In genomic region chrX:157276581-157276980, GRCm38 (mm10) we compare ENCODE assay signal across 34 mouse cellular contexts.
"Had no signal": no experiment of that assay in that cellular context is flagged by ENCODE, and none has a peak within 500 bp of the region (broad histone marks: within the 10 kb centered on the region; RNA-seq: fewer than 3 reads in every experiment).

No protein-coding gene starts in this region.

- H3K9ac ChIP-seq: heart, embryonic 12.5 days; heart, embryonic 13.5 days; heart, embryonic 15.5 days; hindbrain, embryonic 12.5 days; hindbrain, embryonic 13.5 days; hindbrain, embryonic 14.5 days; hindbrain, embryonic 15.5 days; intestine, embryonic 15.5 days; kidney, embryonic 15.5 days had no signal

- H3K4me2 ChIP-seq: heart, embryonic 11.5 days; heart, embryonic 12.5 days; heart, embryonic 13.5 days; heart, embryonic 15.5 days; hindbrain, embryonic 12.5 days; hindbrain, embryonic 13.5 days; hindbrain, embryonic 14.5 days; hindbrain, embryonic 15.5 days; intestine, embryonic 15.5 days; kidney, embryonic 15.5 days had no signal

- H3K36me3 ChIP-seq: heart, embryonic 10.5 days; heart, embryonic 12.5 days; heart, embryonic 13.5 days; heart, embryonic 15.5 days; hindbrain, embryonic 10.5 days; hindbrain, embryonic 12.5 days; hindbrain, embryonic 13.5 days; hindbrain, embryonic 15.5 days; intestine, embryonic 15.5 days; kidney, embryonic 15.5 days had no signal

- H3K27me3 ChIP-seq: heart, embryonic 12.5 days; heart, embryonic 13.5 days; heart, embryonic 15.5 days; hindbrain, embryonic 12.5 days; hindbrain, embryonic 13.5 days; hindbrain, embryonic 15.5 days; intestine, embryonic 15.5 days; kidney, embryonic 15.5 days had no signal

- H3K4me3 ChIP-seq: heart, embryonic 10.5 days; heart, embryonic 12.5 days; heart, embryonic 13.5 days; heart, embryonic 15.5 days; hindbrain, embryonic 10.5 days; hindbrain, embryonic 12.5 days; hindbrain, embryonic 13.5 days; hindbrain, embryonic 15.5 days; intestine, embryonic 15.5 days; kidney, embryonic 15.5 days; layer of hippocampus, adult 2 months; left cerebral cortex, adult 2 months had no signal

- H3K27ac ChIP-seq: heart, embryonic 10.5 days; heart, embryonic 13.5 days; heart, embryonic 15.5 days; hindbrain, embryonic 10.5 days; hindbrain, embryonic 12.5 days; hindbrain, embryonic 13.5 days; hindbrain, embryonic 14.5 days; hindbrain, embryonic 15.5 days; hindbrain, postnatal 0 days; intestine, embryonic 15.5 days; kidney, embryonic 15.5 days; kidney, postnatal 0 days; layer of hippocampus, adult 2 months; left cerebral cortex, adult 2 months had no signal

- DNase-seq: heart, postnatal 10 days; heart, postnatal 14 days; heart, postnatal 36 days; heart, postnatal 4 days; kidney, adult 11 months; kidney, adult 18-20 months; kidney, adult 8-10 months; kidney, adult 9 months; kidney, postnatal 10 days; kidney, postnatal 14 days; kidney, postnatal 25 days; kidney, postnatal 36 days; kidney, postnatal 4 days; layer of hippocampus, adult 9-11 months; layer of hippocampus, postnatal 36 days had no signal

- ATAC-seq: hindbrain, embryonic 16.5 days; hindbrain, postnatal 0 days; inflammation-experienced regulatory T-cells, adult 6 months; intestine, embryonic 15.5 days; intestine, embryonic 16.5 days had no signal

- H3K4me1 ChIP-seq: heart, embryonic 10.5 days; heart, embryonic 12.5 days; heart, embryonic 13.5 days; heart, embryonic 15.5 days; hindbrain, embryonic 10.5 days; hindbrain, embryonic 12.5 days; hindbrain, embryonic 13.5 days; hindbrain, embryonic 15.5 days; intestine, embryonic 15.5 days; kidney, embryonic 15.5 days had no signal

- H3K9me3 ChIP-seq: heart, embryonic 10.5 days; heart, embryonic 12.5 days; heart, embryonic 13.5 days; heart, embryonic 15.5 days; hindbrain, embryonic 10.5 days; hindbrain, embryonic 12.5 days; hindbrain, embryonic 13.5 days; hindbrain, embryonic 15.5 days; intestine, embryonic 15.5 days; kidney, embryonic 15.5 days had no signal
